Mouse (Mus musculus) retina, embryonic 14.5 days (tissue): ENCODE measurements around the gene Gm26727.
"Not testable (repeated sequence)": the region's sequence is repeated elsewhere in the genome, so short reads cannot be mapped to it uniquely, and the experiment has no call there.

Experiments used
- DNase-seq: peaks from one replicate; pipeline ENCODE4 v3.0.0-alpha.2; 2015; ENCODE audit warnings: low spot score

The Gm26727 gene

DNA sequence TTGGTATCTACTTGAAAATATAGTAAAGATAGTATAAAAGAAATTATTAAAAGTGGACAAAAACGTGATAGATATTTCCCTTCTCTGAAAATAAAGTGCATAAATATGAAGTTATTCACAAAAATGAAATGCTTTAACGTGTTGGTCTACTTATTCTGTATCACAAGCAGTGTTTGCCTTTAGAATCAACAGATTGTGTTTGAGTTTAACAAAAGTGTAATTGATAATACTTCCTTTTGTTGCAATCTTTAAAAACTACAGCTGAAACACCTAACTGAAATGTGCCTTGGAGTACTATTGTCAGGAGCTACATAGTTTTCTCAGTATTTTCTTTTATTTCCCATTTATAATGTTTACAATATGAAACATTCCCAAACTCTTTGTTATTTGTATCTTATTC lies at the start of gene Gm26727:
Gm26727 (minus strand) TSS at position 101 of the 400 bp plus-strand sequence.
- DNase-seq: no peak

DNA sequence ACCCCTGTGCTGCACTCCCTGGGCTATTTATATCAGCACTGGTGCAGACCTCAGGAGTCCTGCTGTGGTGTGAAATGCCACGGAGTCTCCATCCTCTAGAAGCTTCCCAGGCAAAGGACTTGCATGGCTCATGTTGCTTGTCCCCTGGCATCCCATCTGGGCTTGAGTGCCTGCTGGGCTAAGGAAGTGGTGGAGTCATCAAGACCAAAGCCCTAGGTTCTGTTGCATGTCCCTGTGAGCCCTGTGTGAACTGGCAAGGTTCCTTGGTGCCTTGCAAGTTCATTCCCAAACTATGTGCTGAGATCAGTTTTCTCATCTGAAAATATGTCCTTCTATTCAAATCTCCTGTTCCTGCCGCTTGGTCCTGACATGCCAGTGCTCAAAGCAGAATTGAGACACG lies 48.1 kb upstream of the Gm26727 start:
- DNase-seq: no peak

DNA sequence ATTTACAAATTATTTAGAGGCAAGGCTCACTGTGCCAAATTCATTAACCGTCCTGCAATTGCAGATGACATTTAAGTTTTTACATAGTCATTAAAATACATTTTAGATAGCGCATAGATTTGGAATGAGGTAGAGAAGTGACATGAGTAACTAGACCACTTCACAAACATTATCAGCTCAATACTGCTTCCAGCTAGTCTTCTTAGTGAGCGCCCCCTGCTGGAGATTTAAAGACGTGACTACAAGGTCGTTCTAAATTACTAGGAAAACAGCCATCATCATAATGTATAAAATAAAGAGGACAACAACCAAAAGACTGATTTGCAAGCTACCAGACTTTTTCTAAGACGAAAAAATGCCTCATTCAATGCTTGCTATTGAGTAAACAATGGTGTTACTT lies 44.8 kb upstream of the Gm26727 start:
- DNase-seq: peak; percentile 86

DNA sequence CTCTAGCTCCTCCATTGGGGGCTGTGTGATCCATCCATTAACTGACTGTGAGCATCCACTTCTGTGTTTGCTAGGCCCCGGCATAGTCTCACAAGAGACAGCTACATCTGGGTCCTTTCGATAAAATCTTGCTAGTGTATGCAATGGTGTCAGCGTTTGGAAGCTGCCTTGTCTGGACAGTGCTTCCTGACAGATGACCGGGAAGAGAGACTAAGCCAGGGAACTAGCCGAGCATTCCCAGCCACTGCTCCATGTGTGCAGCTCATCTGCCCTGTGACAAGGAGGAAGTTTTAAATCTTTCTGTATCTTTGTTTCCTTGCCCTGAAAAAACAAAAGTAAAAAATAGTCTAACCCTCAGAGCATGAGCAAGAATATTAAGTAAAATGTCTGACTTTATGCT lies 37.0 kb upstream of the Gm26727 start:
- DNase-seq: not testable (repeated sequence)

DNA sequence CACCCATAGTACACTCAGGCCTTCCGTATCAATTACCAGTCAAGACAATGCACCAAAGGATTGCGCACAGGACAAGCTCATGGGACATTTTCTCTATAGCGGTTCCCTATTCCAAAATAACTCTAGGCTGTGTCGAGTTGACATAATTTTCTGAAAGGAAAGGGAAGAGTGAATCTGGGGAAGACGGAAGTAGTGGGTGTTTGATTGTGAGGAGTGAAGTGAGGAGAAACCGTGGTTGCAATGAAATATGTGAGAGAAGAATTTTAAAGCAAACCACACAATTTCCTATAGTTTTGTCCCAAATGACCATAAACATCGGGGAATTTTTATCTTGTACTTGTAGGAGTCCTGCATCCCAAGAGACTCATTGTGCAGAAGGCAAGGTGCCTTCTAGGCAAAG lies 34.1 kb upstream of the Gm26727 start:
- no peak for DNase-seq

DNA sequence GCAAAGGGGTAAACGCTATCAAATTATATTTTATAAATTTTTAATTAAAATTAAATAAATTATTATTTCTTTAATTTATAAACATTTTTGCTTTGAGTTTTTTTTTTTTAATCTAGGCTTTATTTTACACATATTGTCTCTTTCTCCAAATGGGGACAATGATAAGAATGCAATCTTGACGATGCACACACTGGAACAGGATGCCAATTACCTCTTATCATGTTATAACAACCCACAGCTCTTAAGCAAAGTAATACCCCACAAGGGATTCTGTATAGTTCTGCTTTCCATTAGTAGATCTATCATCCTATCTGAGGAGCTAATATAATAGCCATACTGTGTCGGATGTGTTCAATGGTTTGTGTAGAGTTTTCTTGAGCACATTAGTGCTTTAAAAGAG lies 27.9 kb upstream of the Gm26727 start:
- no peak for DNase-seq

DNA sequence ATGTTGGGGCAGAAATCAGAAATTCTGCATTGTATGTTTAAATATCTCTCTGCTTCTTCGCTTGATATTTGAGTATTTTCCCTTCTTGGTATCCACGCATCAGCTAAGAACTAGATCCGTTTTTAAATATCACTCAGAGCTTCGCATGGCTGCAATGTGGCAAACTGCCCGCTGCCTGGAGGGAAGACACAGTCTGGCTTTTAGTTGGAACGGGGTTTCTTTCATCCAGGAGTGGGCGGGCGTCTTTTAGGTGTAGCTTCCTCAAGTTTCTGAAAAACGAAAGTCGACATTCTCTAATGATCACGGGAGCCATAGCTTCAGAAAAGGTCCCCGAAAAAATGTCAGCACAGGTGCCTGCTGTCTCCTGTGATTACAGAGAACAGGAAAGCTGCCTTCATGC lies 14.2 kb upstream of the Gm26727 start:
- no peak for DNase-seq

DNA sequence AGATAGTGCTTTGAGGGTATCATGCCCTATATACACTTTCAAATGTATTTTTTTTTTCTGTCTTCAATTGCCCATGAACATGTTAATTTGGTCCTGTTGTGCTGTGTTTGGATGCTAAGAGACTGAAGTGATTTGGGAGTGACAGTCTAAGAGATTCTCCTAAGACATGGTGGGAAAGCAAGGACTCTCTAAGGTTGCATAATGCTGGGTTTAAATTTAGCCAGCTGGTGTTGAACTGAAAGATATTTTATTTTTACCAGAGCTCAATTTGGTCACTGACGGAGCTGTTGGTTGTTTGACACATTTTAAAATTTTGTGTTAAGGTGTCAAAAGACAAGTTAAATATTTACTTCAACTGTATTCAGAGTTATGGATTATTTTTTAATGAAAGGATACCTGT lies 13.8 kb upstream of the Gm26727 start:
- DNase-seq: no peak

DNA sequence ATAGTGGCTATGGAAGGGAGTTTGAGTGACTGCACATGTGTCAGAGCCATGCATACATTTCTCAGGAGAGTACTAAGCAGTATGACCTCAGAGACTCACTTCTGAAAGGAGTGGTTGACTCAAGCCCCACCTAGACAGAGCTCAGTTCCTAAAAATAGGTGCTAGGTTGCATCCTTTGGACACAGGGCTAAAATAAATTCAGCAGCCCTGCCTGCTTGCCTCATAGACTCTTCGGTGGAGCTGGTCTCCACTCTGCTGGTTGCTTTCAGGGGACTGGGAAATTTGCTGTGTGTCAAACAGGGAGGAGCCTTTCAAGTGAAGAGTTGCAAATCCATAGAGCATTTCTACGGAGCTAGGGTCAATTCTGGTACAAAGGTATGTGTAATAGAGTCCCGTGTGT lies 12.8 kb upstream of the Gm26727 start, which contains the start of gene Xirp2:
Xirp2 (plus strand) TSS at position 223 of the 400 bp plus-strand sequence.
- DNase-seq: no peak

DNA sequence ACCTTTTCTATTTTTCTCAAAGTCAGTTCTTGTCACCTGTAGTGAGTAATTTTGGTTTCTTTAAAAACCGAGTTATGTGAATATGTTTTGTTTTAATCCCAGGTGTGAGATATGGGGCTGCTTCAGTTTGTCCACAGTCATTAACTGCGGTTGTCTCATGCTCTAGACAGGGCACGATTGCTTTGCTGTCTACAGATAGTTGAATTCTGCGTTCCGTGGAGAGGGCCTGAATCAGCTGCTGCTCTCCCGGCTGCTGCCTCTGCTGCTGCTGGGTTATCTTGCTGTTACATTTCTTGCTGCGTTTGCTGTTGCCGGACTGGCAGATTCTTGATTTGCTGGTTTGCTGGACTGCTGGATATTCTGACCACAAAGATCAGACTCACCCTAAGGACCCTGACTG lies 5.3 kb upstream of the Gm26727 start:
- DNase-seq: no peak

DNA sequence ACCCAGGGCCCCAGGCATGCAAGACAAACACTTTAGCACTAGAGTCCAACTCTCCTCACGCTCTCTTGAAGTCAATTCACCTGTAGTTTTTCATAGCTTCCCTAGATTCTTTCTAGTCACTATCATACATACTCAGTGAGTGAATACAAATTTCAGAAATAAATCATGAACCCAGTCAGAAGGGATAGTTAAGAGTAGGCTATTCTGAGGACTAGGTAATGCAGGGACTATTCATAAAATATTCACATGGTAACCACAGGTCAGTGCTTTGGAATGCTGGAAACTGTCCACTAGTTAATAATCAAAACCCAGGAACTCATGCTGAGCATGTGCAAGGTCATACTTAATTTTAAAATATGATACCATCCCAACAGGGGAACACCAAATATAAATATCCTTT lies 10.2 kb downstream of the Gm26727 start:
- no peak for DNase-seq

DNA sequence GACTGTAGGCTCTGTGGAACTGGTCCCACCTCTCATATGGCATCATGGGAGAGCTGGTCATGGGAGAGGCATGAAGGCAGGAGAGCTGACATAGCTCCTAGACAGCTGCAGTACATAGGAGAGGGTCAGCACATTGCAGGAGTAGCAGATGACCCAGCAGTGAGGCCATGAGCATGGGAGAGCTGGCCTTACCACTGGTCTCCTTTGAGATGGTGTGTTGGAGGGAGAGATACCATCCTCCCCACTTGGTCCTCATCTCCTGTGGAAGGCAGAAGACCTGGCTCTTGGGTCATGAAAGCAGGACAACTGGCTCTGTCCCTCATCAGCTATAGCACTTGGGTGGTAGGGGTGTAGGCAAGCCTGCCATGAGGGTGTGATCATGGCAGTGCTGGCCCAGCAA lies 12.1 kb downstream of the Gm26727 start:
- DNase-seq: no peak

DNA sequence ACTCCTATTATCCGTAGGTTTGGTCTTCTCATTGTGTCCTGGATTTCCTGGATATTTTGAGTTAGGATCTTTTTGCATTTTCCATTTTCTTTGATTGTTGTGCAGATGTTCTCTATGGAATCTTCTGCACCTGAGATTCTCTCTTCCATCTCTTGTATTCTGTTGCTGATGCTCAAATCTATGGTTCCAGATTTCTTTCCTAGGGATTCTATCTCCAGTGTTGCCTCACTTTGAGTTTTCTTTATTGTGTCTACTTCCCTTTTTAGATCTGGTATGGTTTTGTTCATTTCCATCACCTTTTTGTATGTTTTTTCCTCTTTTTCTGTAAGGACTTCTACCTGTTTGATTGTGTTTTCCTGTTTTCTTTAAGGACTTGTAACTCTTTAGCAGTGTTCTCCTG lies 19.6 kb downstream of the Gm26727 start, which contains the start of gene Gm21830:
Gm21830 (plus strand) TSS at position 301 of the 400 bp plus-strand sequence.
- DNase-seq: not testable (repeated sequence)
